Mouse (Mus musculus): ENCODE results near the gene Cldn13.
"Not testable (repeated sequence)": the region's sequence is repeated elsewhere in the genome, so short reads cannot be mapped to it uniquely, and the experiment has no call there.

Cldn13 gene
- long read RNA-seq, experiment 1, result 0 reads
- long read RNA-seq, experiment 2, result 0 reads

GRCm38 (mm10) chr5:134915311-134915710, at the start of gene Cldn13:
Cldn13 (minus strand) TSS chr5:134915526.
- intact Hi-C loops (cut with DNase I), result no loop called here

- intact Hi-C loops (cut with DNase I), result loop anchor here (1.0 kb wide), 2 partner anchors 32 to 57 kb away; partner anchors contain the start of gene Mettl27
Measured at GRCm38 (mm10) chr5:134964655-134965054, 49.3 kb upstream of the Cldn13 start.

- intact Hi-C loops (cut with DNase I), result no loop called here
Measured at GRCm38 (mm10) chr5:134963546-134963945, 48.2 kb upstream of the Cldn13 start.

GRCm38 (mm10) chr5:134961519-134961918, 46.2 kb upstream of the Cldn13 start:
- intact Hi-C loops (cut with DNase I), result no loop called here

- intact Hi-C loops (cut with DNase I), result no loop called here
Measured at GRCm38 (mm10) chr5:134960430-134960829, 45.1 kb upstream of the Cldn13 start.

GRCm38 (mm10) chr5:134959114-134959513, 43.8 kb upstream of the Cldn13 start:
- intact Hi-C loops (cut with DNase I), result no loop called here

GRCm38 (mm10) chr5:134955491-134955890, 40.2 kb upstream of the Cldn13 start:
- intact Hi-C loops (cut with DNase I), result no loop called here

GRCm38 (mm10) chr5:134951053-134951884, 35.9 kb upstream of the Cldn13 start:
- intact Hi-C loops (cut with DNase I), result no loop called here

GRCm38 (mm10) chr5:134948085-134948439, 32.7 kb upstream of the Cldn13 start:
- intact Hi-C loops (cut with DNase I), result no loop called here

GRCm38 (mm10) chr5:134947420-134948084, 32.2 kb upstream of the Cldn13 start:
- intact Hi-C loops (cut with DNase I), result no loop called here

- intact Hi-C loops (cut with DNase I), result no loop called here
Measured at GRCm38 (mm10) chr5:134946857-134947255, 31.5 kb upstream of the Cldn13 start, which contains the start of gene Cldn4. Cldn4 (minus strand) TSS chr5:134946934.

GRCm38 (mm10) chr5:134946063-134946856, 30.9 kb upstream of the Cldn13 start:
- intact Hi-C loops (cut with DNase I), result no loop called here

- intact Hi-C loops (cut with DNase I), result no loop called here
Measured at GRCm38 (mm10) chr5:134945266-134945959, 30.1 kb upstream of the Cldn13 start.

- intact Hi-C loops (cut with DNase I), result no loop called here
Measured at GRCm38 (mm10) chr5:134944179-134944578, 28.9 kb upstream of the Cldn13 start.

GRCm38 (mm10) chr5:134942740-134943139, 27.4 kb upstream of the Cldn13 start:
- intact Hi-C loops (cut with DNase I), result no loop called here

- intact Hi-C loops (cut with DNase I), result no loop called here
Measured at GRCm38 (mm10) chr5:134941472-134942209, 26.3 kb upstream of the Cldn13 start.

GRCm38 (mm10) chr5:134939554-134939953, 24.2 kb upstream of the Cldn13 start:
- intact Hi-C loops (cut with DNase I), result not testable (repeated sequence)

- intact Hi-C loops (cut with DNase I), result no loop called here
Measured at GRCm38 (mm10) chr5:134939069-134939468, 23.7 kb upstream of the Cldn13 start.

- intact Hi-C loops (cut with DNase I), result no loop called here
Measured at GRCm38 (mm10) chr5:134936626-134937185, 21.4 kb upstream of the Cldn13 start.

GRCm38 (mm10) chr5:134936051-134936450, 20.7 kb upstream of the Cldn13 start:
- intact Hi-C loops (cut with DNase I), result no loop called here

Measured in adrenal gland (tissue).